Mouse (Mus musculus) limb, embryonic 14.5 days (tissue): Measurements from ENCODE around the gene Spata31d1b. TPM values are rescaled to one million over a fixed set of nuclear protein-coding genes. Genes with fewer than 3 reads are reported as not detected.
"Not testable (repeated sequence)": the region's sequence is repeated elsewhere in the genome, so short reads cannot be mapped to it uniquely, and the experiment has no call there.

Experiments used
- ATAC-seq: fragments of 200-750 bp; cut with Nextera tagmentation; 2 replicates; pipeline ENCODE4 v1.8.0; 2017; ENCODE audit warnings: low read depth, moderate number of reproducible peaks, moderate TSS enrichment; ENCODE audit not compliant: low FRiP score
- DNase-seq: peaks from one replicate; pipeline ENCODE4 v3.0.0-alpha.2; 2015; ENCODE audit warnings: low spot score
- H3K27ac ChIP-seq: fragments of 300-500 bp; sonication (generic); replicated peaks from 2 replicates; pipeline ENCODE4 v1.5.1; 2014; ENCODE audit warnings: low read depth, mild to moderate bottlenecking, low read length, moderate library complexity, mixed read lengths
- H3K27me3 ChIP-seq: fragments of 300-500 bp; sonication (generic); 2 replicates; pipeline ENCODE4 v1.6.1; 2014; ENCODE audit warnings: low read length, mixed read lengths; ENCODE audit not compliant: control insufficient read depth, insufficient read depth
- H3K36me3 ChIP-seq: fragments of 300-500 bp; sonication (generic); 2 replicates; pipeline ENCODE4 v1.6.1; 2014; ENCODE audit warnings: mild to moderate bottlenecking, low read length, moderate library complexity, mixed read lengths; ENCODE audit not compliant: control insufficient read depth, insufficient read depth
- H3K4me1 ChIP-seq: fragments of 300-500 bp; sonication (generic); 2 replicates; pipeline ENCODE4 v1.6.1; 2014; ENCODE audit warnings: antibody characterized with exemption, low read length, mixed read lengths; ENCODE audit not compliant: control insufficient read depth, insufficient read depth
- H3K4me2 ChIP-seq: fragments of 300-500 bp; sonication (generic); replicated peaks from 2 replicates; pipeline ENCODE4 v1.6.1; 2014; ENCODE audit warnings: low read depth, mild to moderate bottlenecking, low read length, moderate library complexity; ENCODE audit not compliant: severe bottlenecking
- H3K4me3 ChIP-seq: fragments of 300-500 bp; sonication (generic); replicated peaks from 2 replicates; pipeline ENCODE4 v1.5.1; 2014; ENCODE audit warnings: low read length
- H3K9ac ChIP-seq: fragments of 300-500 bp; sonication (generic); 2 replicates; pipeline ENCODE4 v1.6.1; 2014; ENCODE audit warnings: mild to moderate bottlenecking, low read depth, low read length, moderate library complexity; ENCODE audit not compliant: severe bottlenecking
- H3K9me3 ChIP-seq: fragments of 300-500 bp; sonication (generic); 2 replicates; pipeline ENCODE4 v1.6.1; 2016; ENCODE audit warnings: low read length; ENCODE audit not compliant: control insufficient read depth
- POLR2A ChIP-seq: fragments of 200-500 bp; IDR thresholded peaks from 2 replicates; pipeline ENCODE4 v1.8.0; 2012; ENCODE audit warnings: inconsistent platforms, mild to moderate bottlenecking, moderate library complexity, borderline replicate concordance; ENCODE audit not compliant: insufficient read depth, insufficient read length; ENCODE audit errors: extremely low read depth
- WGBS: fragments of 180-500 bp; shearing (Covaris S2); extraction: QIAGEN DNeasy Blood & Tissue Kit; methylation state at CpG from one replicate; pipeline ENCODE4 v1.1.7; 2014; 5-methylcytosine and 5-hydroxymethylcytosine counted together
- polyA plus RNA-seq, 2 experiments: library from polyadenylated mRNA; depleted of rRNA in 1 of 2; stranded (reverse) in 1 of 2; unstranded in 1 of 2; fragments of >200 nt; fragmentation: Nextera tagmentation in 1 of 2; extraction: Ambion mirVana in 1 of 2; gene quantifications; 2 replicates each; pipeline versions ENCODE4 v1.2.1 to v1.2.3; 2012 to 2014

Gene Spata31d1b
- polyA plus RNA-seq, 2 experiments = 0.04 TPM; not detected in 1

DNA sequence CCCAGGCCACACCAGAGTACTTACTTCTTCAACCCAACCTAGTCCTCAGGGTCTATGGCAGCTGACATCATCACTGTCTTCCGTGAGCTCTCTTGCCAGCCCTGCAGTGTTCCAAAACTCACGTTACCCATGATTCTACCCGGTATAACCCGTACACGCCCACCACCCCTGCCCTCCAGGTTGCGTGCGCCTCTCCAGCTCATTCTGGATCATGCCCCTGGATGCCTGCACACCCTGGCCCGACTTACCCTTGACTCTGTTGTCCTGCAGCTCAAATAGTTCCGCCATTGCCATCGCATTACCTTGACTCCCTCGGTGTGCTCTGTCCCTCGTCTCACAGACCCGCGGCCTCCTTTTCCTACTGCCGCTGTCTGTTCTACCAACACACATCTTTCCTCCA lies 1.9 kb upstream of the Spata31d1b start, which contains the start of gene Spata31d1a:
Gene Spata31d1a, minus strand, starts transcription at position 101 of the 400 bp plus-strand sequence.
- no peaks in the 10 kb centered on the region for H3K27me3 ChIP-seq
- no peak within 1 kb of the TSS for H3K4me2 ChIP-seq
- H3K27ac ChIP-seq = no peak within 1 kb of the TSS
- H3K9me3 ChIP-seq = no peaks in the 10 kb centered on the region
- no peak within 1 kb of the TSS for H3K9ac ChIP-seq
- DNase-seq (no peak), ATAC-seq (no peak)
- no peaks in the 10 kb centered on the region for H3K4me1 ChIP-seq
- WGBS = 91% methylated on average over 15 of the region's 15 CpGs
- TF ChIP-seq POLR2A = no peak
- no peaks in the 10 kb centered on the region for H3K36me3 ChIP-seq
- no peak within 1 kb of the TSS for H3K4me3 ChIP-seq

GRCm38 (mm10) chr13:59713710-59714109 lies 1.6 kb downstream of the Spata31d1b start:
- 36% methylated on average over 3 of the region's 3 CpGs for WGBS
- Histone ChIP-seq H3K9me3 (no peaks in the 10 kb centered on the region), H3K4me2 (no peak overlapping the region), H3K36me3 (no peaks in the 10 kb centered on the region), H3K4me3 (no peak overlapping the region), H3K9ac (no peak overlapping the region), H3K27me3 (no peaks in the 10 kb centered on the region), H3K4me1 (no peaks in the 10 kb centered on the region), H3K27ac (no peak overlapping the region)
- no peak for DNase-seq
- ATAC-seq = no peak
- no peak for TF ChIP-seq POLR2A

DNA sequence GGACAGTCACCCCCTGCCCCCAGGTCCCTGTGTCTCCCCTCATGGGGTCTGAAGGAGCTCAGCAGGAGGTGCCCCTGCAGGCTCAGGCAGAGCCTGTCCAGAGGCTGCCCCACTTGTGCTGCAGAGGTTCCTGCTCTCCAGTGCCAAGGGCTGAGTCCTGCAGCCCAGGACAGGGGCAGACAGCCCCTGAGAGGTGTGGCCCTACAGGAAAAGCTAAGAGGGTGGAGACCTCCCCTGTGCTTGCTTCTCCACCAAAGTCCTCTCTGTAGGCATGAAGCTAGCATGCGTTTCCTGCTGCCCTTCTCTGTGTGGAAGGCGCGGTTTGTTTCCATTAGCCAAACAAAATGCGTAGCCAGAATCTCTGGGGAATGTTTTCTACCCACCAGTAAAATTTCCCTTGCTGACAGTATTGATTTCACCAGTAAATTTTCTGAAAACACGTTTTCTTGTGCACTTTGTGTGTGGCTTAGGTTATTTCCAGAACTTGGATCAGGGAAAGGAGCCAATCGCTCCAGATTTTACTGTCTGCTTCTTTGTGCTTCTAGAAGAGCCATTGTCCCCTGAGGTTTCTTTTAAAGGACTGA lies 6.9 kb downstream of the Spata31d1b start:
- not testable (repeated sequence) for DNase-seq, H3K4me1 ChIP-seq, H3K9ac ChIP-seq, H3K9me3 ChIP-seq, H3K4me3 ChIP-seq, H3K27me3 ChIP-seq, H3K27ac ChIP-seq, ATAC-seq, H3K36me3 ChIP-seq
- WGBS = 15% methylated on average over 6 of the region's 6 CpGs
- H3K4me2 ChIP-seq = 0 out of 2 replicates have a peak overlapping the region, but pooled peaks have one; percentile 4

DNA sequence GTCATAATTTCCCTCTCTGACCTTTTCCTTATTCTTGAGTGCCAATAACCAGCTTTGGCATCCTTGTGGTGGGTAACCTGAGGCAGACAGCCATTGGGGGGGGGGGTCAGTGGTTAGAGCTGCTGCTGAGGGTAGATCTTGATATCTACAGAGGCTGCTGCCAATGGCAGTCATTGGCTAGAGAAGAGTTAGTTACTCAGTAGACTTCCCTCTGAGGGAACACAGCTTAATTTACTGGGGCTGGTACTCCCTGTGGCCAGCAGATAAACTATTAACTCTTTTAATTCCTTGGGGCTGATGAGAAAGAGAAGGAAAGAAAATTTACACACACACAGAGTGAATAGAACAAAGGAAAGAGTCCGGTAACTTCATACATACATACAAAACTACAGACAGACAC lies 7.4 kb downstream of the Spata31d1b start:
- Histone ChIP-seq H3K4me1 (peaks cover 5% of the 10 kb centered on the region; the same call in 1 of the 2 replicates), H3K4me2 (0 out of 2 replicates have a peak overlapping the region, but pooled peaks have one; percentile 4), H3K9me3 (no peaks in the 10 kb centered on the region), H3K4me3 (no peak overlapping the region), H3K9ac (no peak overlapping the region), H3K36me3 (no peaks in the 10 kb centered on the region), H3K27me3 (no peaks in the 10 kb centered on the region), H3K27ac (0 out of 2 replicates have a peak overlapping the region, but pooled peaks have one; percentile 10)
- no peak for TF ChIP-seq POLR2A
- WGBS = 100% methylated on average over 1 of the region's 1 CpGs
- ATAC-seq (no peak), DNase-seq (no peak)

DNA sequence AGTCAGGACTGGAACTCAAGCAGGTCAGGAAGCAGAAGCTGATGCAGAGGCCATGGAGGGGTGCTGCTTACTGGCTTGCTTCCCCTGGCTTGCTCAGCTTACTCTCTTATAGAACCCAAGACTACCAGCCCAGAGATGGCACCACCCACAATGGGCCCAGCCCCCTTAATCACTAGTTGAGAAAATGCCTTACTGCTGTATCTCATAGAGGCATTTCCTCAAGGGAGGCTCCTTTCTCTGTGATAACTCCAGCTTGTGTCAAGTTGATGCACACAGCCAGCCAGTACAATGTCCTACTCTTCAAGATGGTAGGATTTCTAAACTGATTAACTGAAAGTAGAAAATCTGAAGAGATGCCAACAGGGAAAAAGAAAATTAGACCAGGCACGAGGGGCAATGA lies 10.0 kb downstream of the Spata31d1b start:
- not testable (repeated sequence) for H3K27ac ChIP-seq, H3K9me3 ChIP-seq, H3K36me3 ChIP-seq, DNase-seq, H3K4me2 ChIP-seq, H3K9ac ChIP-seq, ATAC-seq, H3K4me3 ChIP-seq, H3K27me3 ChIP-seq
- peaks cover 10% of the 10 kb centered on the region; the same call in 1 of the 2 replicates for H3K4me1 ChIP-seq
- WGBS = 91% methylated on average over 1 of the region's 1 CpGs
